Mouse (Mus musculus) E14TG2a.4 (cell line): Measurements from ENCODE around the gene Pigh.

ENCODE experiments used
- CTCF ChIP-seq: conservative IDR thresholded peaks from 2 replicates; pipeline ENCODE4 v1.5.1; 2014; ENCODE audit warnings: low read length
- NANOG ChIP-seq: IDR thresholded peaks from 2 replicates; pipeline ENCODE4 v1.6.1; 2014; ENCODE audit warnings: borderline replicate concordance, low read length, mixed read lengths
- POU5F1 ChIP-seq: IDR thresholded peaks from 2 replicates; pipeline ENCODE4 v1.6.1; 2014; ENCODE audit warnings: low read length, borderline replicate concordance

GRCm38 (mm10) chr12:79097106-79097752 is 7.8 kb upstream of the Pigh start:
- TF ChIP-seq CTCF (peak; percentile 38), NANOG (no peak), POU5F1 (no peak)
